Mouse (Mus musculus) MEL-GATA-1-ER (cell line): ENCODE measurements around the gene Rpap3.
A peak's percentile ranks its signal among the peaks of the same experiment; 100 is the strongest.
"Not testable (repeated sequence)": the region's sequence is repeated elsewhere in the genome, so short reads cannot be mapped to it uniquely, and the experiment has no call there.

Source experiments
- DNase-seq: peaks from one replicate; pipeline ENCODE4 v3.0.0-alpha.2; 2012; ENCODE audit warnings: low read depth; ENCODE audit errors: extremely low read depth

The Rpap3 gene

DNA sequence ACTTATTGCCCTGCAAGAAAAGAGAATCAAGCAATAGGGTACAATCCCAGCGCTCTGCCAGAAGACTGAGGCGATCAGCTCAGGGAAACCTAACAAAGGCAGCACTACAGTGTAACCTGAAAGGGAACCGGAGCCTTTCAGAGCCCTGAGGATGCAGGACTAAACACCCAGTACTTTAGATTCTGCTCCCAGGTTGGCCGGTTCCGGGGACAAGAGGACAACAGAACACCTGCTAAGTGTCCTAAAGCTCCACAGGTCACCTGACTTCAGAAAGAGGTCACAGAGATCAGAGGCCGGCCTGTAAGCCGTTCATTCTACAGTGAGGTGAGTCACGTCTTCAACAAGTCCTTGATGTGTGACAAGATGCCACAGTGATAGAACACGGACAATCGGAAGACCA is 9.0 kb downstream of the Rpap3 start:
- DNase-seq, result no peak

DNA sequence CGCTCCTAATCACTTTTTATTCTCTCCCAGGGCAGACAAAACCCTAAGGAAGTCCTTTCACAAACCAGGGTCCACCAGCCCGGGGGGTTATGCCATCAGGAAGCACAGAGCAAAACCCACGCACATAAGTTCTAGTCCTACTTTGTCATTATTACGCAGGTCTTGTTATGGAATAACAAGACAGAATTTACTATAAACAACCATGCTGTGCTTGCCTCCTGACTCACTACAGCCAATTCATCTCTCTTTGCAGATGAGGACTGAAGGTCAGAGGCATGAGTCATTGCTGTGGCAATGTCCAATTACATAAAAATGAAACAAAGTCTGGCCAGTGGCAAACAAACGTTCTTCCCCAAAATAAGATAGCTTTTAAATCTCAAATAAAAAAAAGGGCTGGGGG is 12.2 kb downstream of the Rpap3 start:
- DNase-seq, result no peak

DNA sequence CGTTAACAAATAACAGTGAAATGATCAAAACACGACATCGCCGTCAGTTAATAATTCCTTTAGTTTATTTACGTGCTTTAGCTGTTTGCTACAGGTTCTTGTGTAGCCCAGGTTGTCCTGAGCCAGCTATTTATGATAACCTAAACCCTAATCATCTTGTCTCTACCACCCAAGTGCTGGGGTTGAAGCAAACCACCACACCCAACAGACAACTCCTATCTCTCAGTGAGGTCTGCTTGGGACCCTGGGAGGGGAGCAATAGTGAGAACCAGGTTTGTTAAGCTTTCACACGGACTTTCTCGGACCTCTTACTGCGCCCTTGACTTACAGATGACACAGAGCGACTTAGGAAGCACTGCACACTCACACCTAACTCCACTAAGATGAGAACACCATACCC is 21.5 kb downstream of the Rpap3 start:
- no peak for DNase-seq

DNA sequence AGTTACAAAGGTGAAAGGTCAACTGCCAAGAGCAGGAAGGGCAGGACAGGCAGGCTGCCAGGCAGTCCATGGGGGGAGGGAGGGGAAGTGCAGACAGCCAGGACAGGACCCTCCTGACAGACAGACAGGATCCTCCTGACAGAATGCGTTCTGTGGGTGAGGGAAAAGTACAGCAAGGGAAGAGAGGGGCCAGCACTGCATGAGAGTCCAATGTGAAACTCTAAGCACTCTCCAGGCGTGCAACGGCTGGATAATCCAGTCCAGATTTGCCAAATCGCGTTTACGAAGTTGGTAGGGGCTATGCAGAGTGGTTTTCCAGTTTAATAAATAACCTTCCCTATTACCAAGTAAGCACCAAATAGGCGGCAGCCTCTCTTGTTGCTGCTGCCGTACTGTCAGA is 23.6 kb downstream of the Rpap3 start:
- DNase-seq, result no peak

DNA sequence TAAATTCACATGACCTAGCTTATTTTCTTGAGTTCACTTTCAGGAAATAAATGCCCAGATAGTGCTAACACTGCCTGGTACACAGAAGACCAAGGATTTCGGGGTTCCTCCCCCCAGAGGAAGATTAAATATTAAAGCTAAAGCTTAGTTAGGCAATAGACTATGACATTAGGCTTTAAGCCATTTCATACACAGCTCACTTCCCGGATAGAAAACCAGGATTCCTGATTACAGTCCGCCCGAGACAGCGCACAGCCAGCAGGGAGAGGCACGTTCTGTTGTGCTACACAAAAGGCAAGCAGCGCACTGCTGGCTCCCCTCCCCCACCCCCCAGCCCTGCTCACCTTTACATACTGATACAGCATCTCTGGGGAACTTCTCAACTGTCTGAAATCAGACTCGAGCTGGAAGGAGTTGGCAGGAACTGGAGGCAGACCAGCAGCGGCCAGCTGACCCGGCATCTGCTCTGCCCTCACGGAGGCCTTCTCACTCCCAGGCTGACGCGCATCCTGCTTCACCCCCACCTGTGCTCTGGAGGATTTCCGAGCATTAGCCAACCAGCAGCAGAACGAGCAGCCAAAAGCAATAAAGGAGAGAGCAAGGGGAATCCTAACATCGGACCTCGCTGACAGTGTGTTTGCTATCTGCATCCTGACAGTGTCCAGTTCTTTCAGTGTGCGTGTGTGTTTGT is 25.5 kb downstream of the Rpap3 start:
- no peak for DNase-seq

DNA sequence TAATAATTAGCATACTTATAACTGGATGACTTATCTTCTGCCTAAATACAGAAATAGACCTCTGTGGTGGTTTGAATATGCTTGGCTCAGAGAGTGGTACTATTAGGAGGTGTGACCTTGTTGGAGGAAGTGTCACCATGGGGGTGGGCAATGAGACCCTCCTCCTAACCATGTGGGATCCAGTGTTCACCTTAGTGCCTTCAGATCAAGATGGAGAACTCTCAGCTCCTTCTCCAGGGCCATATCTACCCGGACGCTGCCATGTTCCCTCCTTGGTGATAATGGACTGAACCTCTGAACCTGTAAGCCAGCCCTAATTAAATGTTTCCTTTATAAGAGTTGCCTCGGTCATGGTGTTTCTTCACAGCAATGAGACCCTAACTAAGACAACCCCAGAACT is 28.3 kb downstream of the Rpap3 start:
- no peak for DNase-seq

DNA sequence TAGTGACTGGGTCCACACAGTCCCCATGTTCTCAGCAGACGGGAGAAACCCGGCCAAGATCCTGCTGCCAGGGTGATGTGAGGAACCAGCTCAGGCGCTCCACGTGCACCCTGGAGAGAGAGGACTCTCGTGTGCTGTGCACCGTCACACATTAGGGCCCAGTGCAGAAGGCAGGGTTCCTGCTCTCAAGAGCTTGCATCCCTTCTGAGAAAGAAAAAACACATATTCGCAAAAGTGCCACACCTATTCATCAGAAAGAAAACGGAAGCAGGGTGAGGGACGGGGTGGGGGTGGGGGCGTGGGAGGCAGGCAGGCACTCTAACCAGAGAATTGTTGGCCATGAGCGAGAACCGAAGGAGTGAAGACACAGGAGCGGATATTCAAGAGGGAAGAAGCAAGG is 29.7 kb downstream of the Rpap3 start:
- no peak for DNase-seq

DNA sequence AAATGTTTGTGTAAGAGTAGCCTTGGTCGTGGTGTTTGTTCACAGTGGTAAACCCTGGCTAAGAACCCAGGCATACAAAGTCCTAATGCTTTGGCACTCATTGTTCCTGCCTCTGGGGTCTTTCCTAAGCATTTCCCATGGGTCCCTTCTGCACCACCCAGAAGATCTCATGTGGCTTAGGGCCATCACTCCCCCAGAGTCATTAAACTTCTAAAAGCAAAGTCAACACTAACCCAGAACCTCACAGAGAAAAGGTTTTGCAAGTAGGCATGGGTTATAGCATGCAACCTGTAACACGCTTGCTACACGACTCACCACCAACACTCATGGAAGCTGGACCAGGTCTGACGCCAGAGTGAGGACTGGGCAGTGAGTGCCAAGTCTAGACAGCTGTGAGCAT is 31.2 kb downstream of the Rpap3 start:
- no peak for DNase-seq

DNA sequence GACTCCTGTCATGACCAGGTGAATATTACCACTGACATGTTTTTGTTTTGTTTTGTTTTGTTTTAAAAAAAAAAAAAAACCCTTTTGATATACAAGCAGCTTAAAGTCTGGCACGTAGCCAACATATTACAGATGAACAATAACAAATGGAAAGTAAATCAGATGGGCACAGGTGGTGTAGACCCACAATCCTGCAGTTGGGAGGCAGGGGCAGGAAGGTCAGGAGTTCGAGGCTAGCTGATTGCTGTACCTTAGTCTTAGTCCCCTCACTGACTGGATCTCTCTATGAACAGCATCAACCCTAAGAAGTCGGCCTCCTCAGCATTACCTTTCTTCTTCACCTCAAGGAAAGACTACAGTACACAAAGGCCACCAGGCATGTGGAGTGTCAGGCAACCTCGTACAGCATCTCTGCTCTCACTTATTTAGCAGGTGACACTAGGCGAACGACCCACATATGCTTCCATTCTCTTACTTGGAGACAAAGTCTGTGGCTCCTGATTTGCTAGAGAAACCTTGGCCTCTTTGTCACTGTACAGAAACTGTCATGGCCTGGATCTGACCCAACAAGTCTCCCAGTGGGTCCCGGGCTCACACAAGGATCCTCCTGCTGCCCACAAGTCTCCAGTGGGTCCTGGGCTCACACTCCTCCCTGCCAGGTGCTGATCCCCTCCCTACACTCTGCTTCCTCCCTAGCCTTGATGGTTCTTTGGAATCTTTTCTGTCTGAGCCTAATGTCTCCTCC is 32.2 kb downstream of the Rpap3 start:
- no peak for DNase-seq

DNA sequence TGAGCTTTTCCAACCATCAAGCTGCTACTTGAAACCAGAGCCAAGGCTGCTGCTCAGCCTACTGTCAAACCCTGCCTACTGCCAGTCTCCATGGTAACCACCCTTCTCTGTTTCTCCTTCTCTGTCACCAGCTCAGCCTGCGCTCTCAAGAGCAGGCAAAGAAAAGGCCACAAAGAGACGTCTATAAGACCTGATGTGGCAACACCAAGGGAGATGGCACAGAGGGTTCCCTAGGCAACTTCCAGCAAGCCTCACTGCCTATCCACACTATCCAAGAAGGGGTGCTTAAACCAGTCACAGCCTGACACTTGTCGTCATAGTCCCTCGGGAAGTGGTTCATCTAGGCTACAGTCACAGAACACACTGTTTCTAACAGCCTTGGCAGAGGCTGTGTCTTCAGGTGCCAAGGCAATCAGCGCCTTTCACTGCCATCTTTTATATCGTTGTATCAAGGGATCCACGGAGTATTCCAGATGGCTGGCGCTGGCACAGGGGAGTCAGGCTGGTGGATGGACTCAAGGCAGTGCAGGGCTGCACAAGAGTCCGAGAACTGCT is 33.3 kb downstream of the Rpap3 start:
- no peak for DNase-seq

DNA sequence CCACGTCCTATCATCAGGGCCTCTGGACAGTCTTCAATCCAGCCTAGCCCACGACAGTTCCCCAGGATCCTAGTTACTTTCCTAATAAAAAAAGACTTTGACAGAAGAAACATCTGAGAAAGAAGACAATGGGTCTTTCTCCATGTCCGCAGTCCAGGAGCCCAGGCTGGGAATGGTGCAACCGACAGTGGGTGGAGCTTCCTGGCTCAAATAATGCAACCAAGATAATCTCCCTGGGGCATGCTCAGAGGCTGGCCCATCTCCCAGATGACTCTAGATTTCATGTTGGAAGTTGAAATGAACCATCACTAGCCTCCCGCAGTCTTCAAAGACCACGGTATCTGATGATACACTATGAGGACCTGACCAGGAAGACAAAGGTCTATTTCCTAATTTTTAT is 35.1 kb downstream of the Rpap3 start:
- DNase-seq, result no peak

DNA sequence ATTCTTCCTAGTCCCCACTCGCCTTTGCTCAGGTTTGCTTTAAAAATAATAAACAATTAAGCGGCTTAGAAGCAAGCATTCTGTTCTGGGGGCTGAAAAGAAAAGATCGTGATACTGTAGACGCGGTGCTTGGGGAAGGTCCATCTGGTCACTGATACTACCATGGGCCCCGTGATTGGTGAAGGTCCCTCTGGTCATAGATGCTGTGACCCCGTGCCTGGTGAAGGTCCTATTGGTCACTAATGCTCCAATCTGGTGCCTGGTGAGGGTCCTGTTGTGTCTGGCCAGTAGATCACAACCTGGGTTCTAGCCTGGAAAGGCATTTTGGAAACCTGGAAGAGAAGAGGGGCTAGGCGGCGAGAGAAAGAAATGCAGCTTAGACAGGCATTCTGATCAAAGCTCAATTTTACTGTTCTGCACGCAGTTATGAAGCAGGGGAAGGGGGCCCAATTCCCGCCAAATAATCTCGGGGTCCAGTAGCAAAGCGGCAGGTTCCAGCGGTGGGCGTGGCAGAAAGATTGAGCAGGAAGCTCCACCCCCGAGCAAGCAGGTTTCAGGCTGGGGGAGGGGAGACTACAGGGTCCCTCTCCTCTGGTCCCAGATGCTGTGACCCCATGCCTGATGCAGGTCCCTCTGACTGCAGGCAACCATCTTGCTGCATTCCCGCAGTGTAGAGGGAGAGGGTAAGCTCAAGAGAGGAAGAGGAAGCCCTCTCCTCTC is 37.3 kb downstream of the Rpap3 start:
- not testable (repeated sequence) for DNase-seq

DNA sequence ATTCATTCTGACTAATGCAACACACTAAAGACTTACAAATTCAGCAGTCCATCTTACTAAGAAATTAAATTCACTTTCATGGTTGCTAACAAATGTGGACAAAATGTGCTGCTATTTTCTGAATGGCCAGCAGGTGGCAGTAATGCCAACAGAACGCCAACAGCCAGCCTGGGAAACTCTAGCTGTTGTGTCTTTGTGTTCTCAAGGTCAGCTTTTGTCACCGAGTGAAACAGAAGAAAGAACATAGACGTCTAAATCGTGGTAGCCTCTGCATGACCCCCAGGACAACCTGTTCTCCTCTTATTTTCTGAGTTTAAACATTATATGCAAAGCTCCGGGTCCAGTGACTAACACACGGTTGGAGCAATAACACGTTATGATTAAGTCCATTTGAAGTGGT is 38.2 kb downstream of the Rpap3 start:
- DNase-seq, result peak; percentile 88

DNA sequence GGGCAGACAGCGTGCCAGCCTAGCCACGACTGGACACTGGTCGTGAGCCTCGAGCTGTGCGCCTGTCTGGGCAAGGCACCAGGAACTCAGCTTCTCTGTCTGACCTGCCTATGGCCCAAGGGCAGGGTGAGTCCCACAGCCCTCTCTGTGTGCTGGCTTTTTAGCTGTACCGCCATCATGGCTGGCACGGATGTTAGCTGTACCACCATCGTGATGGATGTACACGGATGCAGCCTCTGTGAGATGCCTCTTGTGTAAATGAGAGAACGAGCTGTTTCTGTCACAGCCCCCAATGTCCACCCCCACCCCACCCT is 39.2 kb downstream of the Rpap3 start:
- no peak for DNase-seq

DNA sequence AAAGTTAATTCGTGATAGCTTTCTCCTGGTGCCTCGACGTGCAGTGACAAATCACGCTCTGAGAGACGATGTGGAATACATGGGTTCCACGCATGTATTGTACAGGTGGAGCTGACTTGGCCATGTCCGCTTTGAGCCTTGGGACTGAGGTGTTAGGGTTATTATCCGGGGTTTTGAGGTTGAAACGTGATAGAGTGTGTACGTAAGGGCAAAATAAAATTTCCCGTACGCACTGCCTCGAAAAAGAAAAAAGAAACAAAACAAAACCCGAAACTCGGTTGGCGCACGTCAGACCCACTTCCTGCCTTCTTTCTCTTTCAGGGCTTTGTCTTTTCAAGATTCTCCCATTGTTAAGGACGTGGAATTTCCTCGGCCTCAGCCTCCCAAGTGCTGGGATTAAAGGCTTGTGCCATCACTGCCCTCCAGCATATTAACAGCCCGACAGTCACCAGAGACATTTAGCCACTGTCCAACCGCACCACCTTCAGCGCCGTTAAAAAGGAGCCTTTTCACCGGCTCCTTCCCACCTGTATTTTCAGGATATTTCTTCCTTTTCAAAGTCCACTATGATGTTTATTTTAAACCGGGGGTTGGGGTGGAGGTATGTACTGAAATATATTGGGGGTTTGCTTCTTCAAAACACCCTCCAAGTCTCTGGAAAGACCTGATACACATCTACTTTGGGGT is 39.7 kb downstream of the Rpap3 start:
- no peak for DNase-seq

DNA sequence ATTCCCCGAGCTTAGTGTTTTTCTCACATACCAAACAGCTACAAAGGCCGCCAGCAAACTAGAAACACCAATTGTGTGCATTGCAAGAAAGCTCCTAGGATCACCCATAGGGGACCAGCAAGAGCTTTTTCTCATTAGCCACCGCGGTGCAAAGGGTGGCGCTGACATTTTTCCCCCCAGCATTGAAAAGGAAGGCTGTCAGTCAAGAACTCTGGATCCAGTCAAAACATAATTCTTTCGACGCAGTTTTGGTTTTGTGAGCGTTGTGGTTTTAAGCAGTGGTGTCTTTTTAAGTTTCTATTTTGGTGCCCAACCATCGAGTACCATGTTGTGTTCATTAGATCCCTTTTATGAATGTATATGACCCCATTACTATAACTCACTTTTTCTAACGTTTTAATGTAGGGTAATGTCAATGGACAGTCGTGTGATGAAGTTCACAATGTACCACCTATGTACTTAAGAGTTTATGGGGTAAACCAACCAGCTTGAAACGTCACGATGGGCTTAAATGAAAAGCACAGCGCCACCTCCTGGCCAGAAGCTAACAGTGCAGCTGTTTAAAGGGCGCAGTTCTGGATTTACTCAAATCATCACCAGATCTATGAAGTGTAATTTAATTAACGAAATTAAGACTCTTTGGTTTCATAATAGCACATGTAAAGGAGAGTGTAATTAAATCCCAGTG is 40.5 kb downstream of the Rpap3 start:
- DNase-seq, result peak; percentile 83

DNA sequence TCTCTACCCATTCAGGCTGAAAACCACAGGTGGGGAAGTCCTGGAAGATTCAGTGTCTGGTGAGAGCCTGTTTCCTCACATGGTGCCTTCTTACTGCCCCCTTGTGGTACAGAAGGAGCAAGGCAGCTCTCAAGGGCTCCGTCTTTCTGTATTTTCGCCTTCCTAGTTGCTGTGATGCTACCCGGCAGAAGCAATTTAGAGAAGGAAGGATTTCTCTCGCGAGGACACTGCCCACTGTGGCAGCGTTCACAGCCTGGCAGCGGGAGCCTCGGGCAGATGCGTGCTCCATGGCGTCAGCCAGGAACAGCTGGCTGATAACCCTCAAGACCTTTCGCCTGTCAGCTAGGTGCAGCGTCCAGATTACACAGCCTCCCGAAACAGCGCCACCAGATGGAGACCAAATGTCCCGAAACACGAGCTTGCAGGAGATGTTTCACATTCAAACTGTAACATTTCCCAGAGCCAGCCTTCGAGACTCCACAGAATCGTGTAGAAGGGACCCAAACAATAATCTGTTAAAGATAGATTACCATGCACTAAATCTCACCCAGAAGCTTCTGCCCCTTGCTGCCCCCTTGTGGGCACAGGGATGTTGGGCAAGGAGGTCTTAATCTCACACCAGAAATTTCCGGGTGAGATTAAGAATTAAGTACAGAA is 41.7 kb downstream of the Rpap3 start:
- peak; percentile 93 for DNase-seq

DNA sequence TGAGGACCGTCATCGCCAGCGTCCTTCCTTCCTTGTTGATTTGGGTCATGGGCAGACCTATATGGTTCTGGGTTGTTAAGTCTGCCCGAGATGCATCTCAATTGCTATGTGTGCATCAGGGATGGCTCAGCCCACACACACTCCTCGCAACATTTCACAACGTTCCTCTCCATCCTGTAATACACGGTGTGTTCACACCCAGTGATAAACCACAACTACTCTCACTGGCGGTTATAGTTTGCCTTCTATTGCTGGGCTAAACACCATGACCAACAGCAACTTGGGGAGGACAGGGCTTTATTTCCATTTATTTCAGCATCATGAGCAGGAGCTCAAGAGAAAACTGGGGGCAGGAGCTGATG is 46.9 kb downstream of the Rpap3 start:
- no peak for DNase-seq

DNA sequence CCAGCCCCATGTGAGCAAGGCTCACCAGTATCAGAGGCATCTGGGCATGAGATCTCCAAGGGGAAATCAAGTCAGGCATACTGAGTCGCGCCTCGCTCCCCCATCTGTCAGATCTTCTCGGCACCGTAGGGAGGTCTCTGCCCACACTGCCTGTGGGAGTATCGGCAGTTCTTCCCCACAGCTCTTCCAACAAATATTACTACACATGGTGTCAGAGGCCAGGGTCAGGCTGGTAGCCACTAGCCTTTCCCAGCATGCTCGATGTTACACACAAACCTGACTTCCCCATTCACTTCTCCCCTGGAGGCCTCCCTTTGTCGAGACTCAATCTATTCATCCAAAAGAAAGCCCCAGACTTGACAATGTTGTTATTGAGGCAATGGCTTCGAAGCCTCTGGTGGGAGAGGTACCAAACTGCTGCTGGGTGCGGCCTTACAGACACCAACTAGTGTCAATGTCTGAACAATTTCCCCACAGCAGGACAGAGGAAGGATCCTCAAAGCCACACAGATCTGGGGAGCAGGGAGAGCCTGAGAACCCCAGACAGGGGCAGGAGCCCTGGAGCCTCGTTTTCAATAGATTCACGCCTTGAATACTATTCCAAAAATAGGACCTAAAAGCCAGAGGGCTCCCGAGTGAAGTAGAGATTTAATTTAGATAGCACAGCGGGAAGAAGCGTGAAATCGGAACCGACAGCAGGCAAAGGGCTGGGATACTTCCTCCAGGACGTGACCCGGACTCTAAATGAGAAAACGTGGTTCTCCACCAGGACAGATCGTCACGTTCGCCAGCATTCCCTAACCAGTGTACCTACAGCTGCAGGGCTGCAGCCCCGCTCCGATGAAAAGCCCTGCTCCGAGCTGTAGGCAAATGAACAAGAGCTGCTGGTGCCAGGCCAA is 47.5 kb downstream of the Rpap3 start:
- DNase-seq, result no peak

DNA sequence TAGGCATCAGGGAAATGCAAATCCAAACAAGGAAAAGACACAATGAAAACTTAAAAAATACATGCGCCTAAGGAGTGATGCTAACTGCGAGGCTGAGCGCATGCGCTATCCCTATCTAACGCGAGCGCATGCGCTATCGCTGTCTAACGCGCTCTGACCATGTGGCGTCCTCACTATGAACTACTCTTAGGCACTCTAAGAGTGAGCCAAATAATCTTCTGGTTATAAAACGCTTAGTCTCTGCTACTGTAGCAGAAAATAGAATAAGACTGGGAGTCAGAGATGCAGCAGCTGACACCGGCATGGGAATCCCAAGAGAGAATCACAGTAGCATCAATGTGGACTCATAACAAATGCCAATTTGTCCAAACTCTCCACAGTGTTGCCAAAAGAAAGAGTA is 48.2 kb downstream of the Rpap3 start:
- DNase-seq, result no peak
